Mouse (Mus musculus): ENCODE data around the gene Faap20.

Gene Faap20

GRCm38 (mm10) chr4:155286090-155286489, 36.5 kb downstream of the Faap20 start:
- no peak for DNase-seq (ENCODE audit: low spot score)

DNA sequence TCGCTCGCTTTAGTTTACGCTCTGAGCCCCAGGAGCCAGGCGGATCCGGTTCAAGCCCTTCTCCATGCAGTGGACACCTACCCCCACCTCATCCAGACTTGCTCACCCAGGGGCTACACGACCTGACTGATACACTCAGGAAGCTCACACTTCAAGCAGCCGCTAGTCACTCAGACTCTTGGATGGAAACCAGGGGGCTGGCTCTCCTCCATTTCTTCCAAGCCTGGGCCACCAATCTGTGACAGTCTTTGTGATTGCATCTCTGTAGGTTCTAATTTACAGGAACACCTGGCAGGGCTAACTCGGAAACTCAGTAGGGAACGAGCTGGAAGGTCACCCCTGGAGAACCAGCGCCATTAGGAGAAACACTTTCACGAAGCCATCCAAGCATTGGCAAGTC, 38.1 kb downstream of the Faap20 start:
- no peak for DNase-seq (ENCODE audit: low spot score)

DNA sequence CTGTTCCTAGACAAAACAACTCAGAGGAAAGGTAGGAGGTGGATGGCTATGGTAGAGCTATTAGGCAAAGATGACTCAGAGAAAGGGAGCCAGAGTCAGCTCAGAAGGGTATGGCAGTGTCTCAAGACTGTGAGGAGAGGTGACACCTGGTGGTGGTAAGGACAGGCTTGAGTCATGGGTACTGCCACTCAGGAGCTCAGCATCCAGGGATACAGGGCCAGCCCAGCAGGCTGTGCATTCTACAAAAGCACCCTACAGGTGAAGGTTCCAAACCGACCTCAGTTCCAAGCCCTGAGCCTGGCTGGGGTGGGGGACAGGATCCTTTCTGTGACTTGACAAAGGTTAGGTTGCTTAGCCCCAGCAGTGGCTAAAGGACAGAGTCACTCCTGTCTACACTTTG, 39.0 kb downstream of the Faap20 start:
- DNase-seq (ENCODE audit: low spot score): no peak

DNA sequence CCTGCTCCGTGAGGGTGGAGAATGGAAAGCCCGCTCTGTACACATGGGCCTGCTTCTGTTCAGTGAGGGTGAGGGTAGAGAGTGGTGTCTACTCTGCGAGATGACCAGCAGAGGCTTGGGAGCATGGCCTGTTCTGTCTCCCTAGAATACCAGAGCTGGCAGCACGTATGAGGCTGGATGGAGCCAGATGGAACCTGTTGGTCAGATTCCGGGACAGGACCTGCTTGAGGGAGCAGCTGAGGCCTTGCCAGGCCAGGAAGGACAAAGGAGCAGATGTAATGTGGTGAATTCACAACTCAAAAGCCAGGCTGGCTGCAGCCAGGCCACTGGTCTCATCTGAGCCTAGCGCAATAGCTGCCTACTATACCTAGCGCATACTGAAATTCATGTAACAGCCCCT, 40.4 kb downstream of the Faap20 start:
- DNase-seq (ENCODE audit: low spot score): no peak

DNA sequence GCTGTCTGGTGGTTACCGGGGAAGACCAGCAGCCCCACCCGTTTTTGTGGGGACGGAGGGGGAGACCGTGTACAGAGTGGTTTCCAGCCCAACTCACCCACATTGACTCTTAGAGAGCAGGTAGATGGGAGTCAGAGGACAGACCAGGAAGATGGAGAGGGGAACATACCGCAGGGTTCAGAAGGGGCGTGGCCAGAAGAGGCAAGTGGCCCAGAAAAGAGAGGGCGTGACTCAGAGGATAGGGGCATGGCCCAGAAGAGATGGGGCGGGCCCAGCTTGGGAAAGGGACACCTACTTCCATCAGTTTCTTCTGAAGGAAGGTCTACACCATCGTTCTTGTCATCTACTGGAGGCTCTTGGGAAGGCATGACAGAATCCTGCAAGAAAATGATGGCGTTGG, 43.3 kb downstream of the Faap20 start:
- DNase-seq (ENCODE audit: low spot score): no peak

DNA sequence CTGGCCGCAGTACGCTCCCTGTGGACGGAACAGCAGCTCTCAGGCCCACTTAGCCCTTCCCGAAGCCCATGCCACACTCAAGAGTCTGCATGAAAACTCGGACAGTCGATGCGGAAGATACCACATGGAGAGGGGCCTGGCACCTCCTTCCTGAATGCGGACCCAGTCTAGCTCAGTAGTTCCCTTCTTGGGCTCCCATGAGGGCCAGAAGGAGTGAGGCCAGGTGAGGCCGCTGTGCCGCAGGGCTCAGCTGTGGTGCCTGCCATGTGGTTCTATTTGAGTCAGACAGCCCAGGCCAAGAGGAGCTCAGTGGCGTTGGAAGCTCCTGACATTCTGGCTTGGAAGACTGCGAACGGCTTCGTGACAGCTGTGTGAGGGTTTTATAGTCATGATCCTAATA, 44.8 kb downstream of the Faap20 start:
- DNase-seq (ENCODE audit: low spot score): no peak

GRCm38 (mm10) chr4:155295026-155295590, 45.5 kb downstream of the Faap20 start:
- no peak for DNase-seq (ENCODE audit: low spot score)

- DNase-seq (ENCODE audit: low spot score): no peak
Observed at GRCm38 (mm10) chr4:155295996-155296395, 46.4 kb downstream of the Faap20 start.

GRCm38 (mm10) chr4:155297057-155297456, 47.5 kb downstream of the Faap20 start:
- DNase-seq (ENCODE audit: low spot score): no peak

DNA sequence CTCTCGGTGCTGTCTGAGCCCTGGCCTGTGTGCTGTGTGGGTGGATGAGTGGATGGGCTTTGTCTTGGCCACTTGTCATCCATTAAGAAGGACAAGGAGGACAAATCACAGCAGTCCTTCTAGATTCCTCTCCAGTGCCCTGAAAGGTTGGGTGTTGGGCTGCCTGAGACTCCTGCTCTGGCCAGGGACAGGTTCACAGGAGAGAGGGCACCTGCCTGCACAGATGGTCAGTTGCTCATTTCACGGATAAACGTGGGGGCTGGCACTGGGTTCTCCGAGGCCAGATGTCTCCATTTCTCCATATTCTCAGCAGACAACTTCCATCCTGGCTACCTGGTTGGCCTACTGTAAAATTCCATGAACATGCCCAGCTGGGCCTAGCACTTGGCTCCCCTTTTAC, 49.2 kb downstream of the Faap20 start:
- no peak for DNase-seq (ENCODE audit: low spot score)

DNA sequence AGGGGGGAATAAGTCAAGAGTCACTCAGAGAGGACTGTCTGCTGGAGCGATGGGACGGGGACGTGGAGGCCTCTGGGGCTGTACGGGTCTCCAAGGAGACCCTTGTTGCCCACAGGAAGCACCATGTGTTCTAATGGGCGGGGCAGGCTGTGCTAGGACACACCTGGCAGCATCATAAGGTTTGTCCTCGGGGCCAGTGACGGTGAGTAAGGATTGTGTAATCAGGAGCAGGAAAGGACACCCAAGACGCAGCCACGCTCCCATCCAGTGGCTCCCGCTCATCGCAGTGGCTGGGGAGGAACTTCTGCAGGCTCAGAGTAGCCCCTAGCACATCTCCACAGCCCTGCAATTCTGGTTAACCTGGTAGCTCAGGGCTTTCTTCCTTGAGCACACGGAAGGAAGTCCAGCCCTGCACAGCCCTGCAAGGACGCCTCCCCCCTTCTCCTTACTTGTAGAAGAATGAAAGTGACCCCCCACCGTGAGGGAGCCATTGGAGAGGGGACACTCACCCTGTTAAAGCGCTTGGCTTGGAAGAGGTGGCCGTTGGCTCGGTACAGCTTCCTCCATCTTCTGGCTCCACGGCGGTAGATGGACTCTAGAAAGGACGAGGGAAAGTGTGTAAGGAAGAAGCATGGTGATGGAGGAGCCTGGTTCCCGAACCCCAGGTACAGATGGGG, 51.0 kb downstream of the Faap20 start:
- no peak for DNase-seq (ENCODE audit: low spot score)

DNA sequence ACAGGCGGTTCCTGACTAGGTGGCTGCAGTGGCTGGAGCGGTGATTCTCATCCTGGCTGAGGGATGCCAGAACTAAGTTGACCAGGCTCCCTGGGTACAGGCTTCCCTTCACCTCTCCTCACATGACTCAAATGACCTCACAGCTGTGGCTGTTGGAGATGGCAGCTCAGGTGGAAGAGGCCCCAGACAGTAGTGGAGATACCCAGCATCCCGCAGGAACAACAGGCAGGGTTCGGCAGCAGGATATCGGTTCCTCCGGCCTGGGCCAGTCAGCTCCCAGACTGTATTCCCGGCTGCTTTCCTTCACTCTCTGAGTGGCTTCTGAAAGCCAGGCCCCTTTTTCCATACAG, 51.5 kb downstream of the Faap20 start:
- DNase-seq (ENCODE audit: low spot score): no peak

GRCm38 (mm10) chr4:155301965-155302364, 52.4 kb downstream of the Faap20 start:
- no peak for DNase-seq (ENCODE audit: low spot score)

DNA sequence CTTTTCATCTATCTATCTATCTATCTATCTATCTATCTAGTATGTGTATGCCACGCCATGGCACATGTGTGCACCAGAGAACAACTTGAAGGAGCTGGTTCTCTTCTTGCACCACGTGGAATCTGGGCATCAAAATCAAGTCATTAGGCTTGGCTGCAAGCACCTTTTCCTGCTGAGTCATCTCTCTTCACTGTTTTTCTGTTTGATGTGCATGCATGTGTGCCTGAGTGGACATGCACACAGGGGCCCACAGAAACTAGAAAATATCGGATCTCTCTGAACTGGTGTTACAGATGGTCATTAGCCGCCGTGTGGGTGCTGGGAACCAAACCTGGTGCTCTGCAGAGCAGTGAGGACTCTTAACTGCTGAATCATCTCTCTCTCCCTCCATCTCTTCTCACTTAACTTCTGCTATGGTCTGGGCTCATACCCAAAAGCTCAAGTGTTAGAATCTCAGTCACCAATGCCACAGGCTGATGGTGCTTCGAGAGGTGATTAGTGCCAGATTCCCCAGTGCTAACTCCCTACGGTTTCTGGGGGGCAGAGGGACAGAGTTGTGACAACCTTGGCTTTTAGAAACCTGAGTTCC, 55.0 kb downstream of the Faap20 start:
- no peak for DNase-seq (ENCODE audit: low spot score)

- no peak for DNase-seq (ENCODE audit: low spot score)
Observed at GRCm38 (mm10) chr4:155305531-155306031, 56.0 kb downstream of the Faap20 start.

Data from yolk sac, embryonic 10.5 days (tissue).